Mouse (Mus musculus): ENCODE results near the gene 2700049A03Rik. TPM values are rescaled to one million over a fixed set of nuclear protein-coding genes. Genes with fewer than 3 reads are reported as not detected.

The 2700049A03Rik gene
- polyA plus RNA-seq, 1 experiment from 2014 or later, result 18.6 TPM

DNA sequence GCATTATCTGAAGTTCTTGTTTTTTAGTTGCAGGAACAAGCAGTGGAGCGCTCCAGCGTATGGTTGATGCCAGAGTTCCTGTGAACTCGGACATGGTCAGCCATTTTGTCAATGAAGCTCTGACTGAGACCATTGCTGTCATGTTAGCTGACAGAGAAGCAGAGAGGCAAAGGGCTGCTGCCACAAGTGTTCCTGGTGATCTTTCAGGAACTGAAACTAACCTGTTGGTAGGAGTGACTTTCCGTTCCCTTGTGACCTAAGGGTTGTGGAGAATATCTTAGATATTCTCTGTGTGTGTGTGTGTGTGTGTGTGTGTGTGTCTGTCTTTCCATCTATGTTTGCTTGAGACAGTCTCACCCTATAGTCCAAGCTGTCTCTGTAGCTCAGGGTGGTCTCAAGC, 47.7 kb downstream of the 2700049A03Rik start:
- Histone ChIP-seq H3K4me2 (no peak overlapping the region), H3K4me3 (no peak overlapping the region), H3K9me3 (no peaks in the 10 kb centered on the region), H3K9ac (no peak overlapping the region), H3K4me1 (no peaks in the 10 kb centered on the region), H3K27me3 (no peaks in the 10 kb centered on the region), H3K36me3 (peaks cover 62% of the 10 kb centered on the region), H3K27ac (no peak overlapping the region)
- no peak for ATAC-seq (ENCODE audit: insufficient number of reproducible peaks, insufficient read depth, low FRiP score, low TSS enrichment, low read depth)
- WGBS, result 96% methylated on average over 4 of the region's 4 CpGs

DNA sequence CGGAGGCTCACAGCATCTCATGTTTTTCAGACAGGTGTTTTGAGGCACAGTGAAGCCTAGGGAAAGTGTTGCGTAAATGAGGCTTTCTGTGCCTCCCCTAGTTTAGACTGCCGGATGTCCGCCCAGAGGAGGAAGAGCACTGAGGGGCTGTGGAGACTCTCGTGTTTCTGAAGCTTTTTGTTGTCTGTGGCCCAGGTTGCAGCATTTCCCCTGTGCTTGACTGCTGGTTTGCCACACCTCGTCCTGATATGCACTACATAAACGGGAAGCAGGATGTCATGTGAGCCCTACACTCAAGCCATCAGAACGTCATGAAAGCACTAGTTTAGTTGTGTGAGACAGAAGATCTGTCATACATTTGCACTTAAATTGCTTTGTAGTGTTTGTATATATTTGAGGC, 56.1 kb downstream of the 2700049A03Rik start:
- no peak overlapping the region for H3K4me3 ChIP-seq
- H3K9me3 ChIP-seq, result no peaks in the 10 kb centered on the region
- 77% methylated on average over 8 of the region's 8 CpGs for WGBS
- no peaks in the 10 kb centered on the region for H3K4me1 ChIP-seq
- H3K4me2 ChIP-seq, result no peak overlapping the region
- H3K9ac ChIP-seq, result no peak overlapping the region
- peaks cover 68% of the 10 kb centered on the region for H3K36me3 ChIP-seq
- H3K27me3 ChIP-seq, result no peaks in the 10 kb centered on the region
- ATAC-seq (ENCODE audit: insufficient number of reproducible peaks, insufficient read depth, low FRiP score, low TSS enrichment, low read depth), result no peak
- no peak overlapping the region for H3K27ac ChIP-seq

DNA sequence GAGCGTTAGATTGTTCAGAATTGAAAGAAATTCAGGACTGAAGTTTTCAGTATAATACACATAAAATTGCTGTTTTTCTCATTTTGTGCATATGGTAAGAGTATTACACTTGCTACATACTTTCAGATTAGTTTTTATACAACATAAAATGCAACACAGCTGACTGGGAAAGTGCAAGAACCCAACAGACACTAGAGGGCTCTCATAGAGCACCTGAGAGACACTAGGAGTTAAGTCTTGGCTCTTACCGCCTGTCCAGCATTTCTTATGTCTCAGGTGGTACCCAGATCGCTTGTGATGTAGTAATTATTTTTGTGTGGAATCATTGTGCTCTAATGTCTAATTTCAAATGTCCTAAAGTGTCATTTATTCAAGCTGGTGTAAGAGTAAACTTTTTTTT, 61.0 kb downstream of the 2700049A03Rik start:
- H3K27me3 ChIP-seq, result no peaks in the 10 kb centered on the region
- H3K4me3 ChIP-seq, result no peak overlapping the region
- no peak overlapping the region for H3K4me2 ChIP-seq
- WGBS, result 57% methylated on average over 3 of the region's 3 CpGs
- no peaks in the 10 kb centered on the region for H3K9me3 ChIP-seq
- no peak overlapping the region for H3K27ac ChIP-seq
- H3K36me3 ChIP-seq, result peaks cover 43% of the 10 kb centered on the region
- no peak overlapping the region for H3K9ac ChIP-seq
- peaks cover 10% of the 10 kb centered on the region; the same call in 1 of the 2 replicates for H3K4me1 ChIP-seq
- ATAC-seq (ENCODE audit: insufficient number of reproducible peaks, insufficient read depth, low FRiP score, low TSS enrichment, low read depth), result no peak

DNA sequence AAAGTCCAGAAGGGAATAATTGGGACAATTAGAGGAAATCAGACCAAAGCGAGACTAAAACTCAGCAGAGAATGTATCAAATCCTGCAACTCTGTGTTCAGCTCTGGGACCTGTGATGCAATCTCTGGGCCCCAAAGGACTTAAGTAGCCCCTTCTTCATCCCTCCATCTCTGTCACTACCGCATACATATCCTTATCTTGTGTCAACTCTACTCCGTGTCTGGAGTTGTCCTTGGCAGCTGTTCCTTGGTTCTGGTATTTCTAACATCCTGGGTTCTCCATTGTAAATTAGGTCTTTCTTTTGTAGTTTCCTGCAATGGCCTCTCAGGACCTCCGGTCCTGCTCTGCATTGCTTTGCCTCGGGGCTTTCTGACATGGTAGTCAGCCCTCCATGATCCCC, 65.1 kb downstream of the 2700049A03Rik start:
- H3K27me3 ChIP-seq, result no peaks in the 10 kb centered on the region
- no peak overlapping the region for H3K27ac ChIP-seq
- H3K36me3 ChIP-seq, result peaks cover 39% of the 10 kb centered on the region
- H3K4me3 ChIP-seq, result no peak overlapping the region
- H3K4me1 ChIP-seq, result peaks cover 10% of the 10 kb centered on the region; the same call in 1 of the 2 replicates
- 66% methylated on average over 5 of the region's 5 CpGs for WGBS
- no peak overlapping the region for H3K9ac ChIP-seq
- no peak overlapping the region for H3K4me2 ChIP-seq
- ATAC-seq (ENCODE audit: insufficient number of reproducible peaks, insufficient read depth, low FRiP score, low TSS enrichment, low read depth), result no peak
- no peaks in the 10 kb centered on the region for H3K9me3 ChIP-seq

DNA sequence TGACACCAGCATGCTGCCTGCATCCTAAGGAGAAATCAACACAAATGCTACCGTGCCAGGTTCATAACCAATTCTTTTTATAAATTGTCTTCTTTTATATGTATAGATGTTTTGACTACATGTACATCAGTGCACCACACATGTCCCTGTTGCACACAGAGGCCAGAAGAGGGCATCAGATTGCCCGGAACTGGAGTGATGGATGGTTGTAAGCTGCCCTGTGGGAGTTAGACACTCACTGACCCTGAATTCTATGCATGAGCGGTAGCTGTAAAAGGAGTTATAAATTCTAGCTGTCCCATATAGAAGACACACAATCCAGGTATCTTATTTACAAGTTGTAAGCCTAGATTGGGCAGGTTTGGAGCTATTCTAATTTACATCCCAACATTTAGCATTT, 67.7 kb downstream of the 2700049A03Rik start:
- Histone ChIP-seq H3K9me3 (no peaks in the 10 kb centered on the region), H3K4me1 (peaks cover 10% of the 10 kb centered on the region; the same call in 1 of the 2 replicates), H3K27me3 (no peaks in the 10 kb centered on the region), H3K36me3 (peaks cover 35% of the 10 kb centered on the region), H3K9ac (no peak overlapping the region), H3K4me2 (no peak overlapping the region), H3K27ac (no peak overlapping the region), H3K4me3 (no peak overlapping the region)
- ATAC-seq (ENCODE audit: insufficient number of reproducible peaks, insufficient read depth, low FRiP score, low TSS enrichment, low read depth), result no peak
- 84% methylated on average over 3 of the region's 3 CpGs for WGBS

DNA sequence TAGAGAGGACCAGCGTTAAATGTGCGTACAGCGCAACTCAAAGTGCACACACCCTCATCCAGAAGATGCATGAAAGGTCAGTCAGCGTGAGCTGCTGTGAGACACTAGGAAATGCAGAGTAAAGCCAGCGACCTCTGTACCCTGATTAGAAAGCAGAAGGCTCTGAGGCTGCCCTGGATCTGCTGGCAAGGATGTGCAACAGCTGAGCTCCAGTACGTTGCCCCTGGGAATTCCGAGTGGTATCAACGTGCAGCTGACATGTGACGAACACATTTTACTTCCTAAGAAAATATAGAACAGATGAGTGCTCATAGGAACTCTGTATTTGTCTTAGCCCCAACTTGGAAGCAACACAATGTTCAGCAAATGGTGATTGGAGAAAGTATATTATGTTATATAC, 80.5 kb downstream of the 2700049A03Rik start:
- H3K36me3 ChIP-seq, result peaks cover 51% of the 10 kb centered on the region
- H3K4me1 ChIP-seq, result peaks cover 10% of the 10 kb centered on the region
- no peak overlapping the region for H3K9ac ChIP-seq
- ATAC-seq (ENCODE audit: insufficient number of reproducible peaks, insufficient read depth, low FRiP score, low TSS enrichment, low read depth), result no peak
- no peak overlapping the region for H3K4me3 ChIP-seq
- no peak overlapping the region for H3K27ac ChIP-seq
- WGBS, result 64% methylated on average over 9 of the region's 9 CpGs
- no peaks in the 10 kb centered on the region for H3K9me3 ChIP-seq
- H3K27me3 ChIP-seq, result no peaks in the 10 kb centered on the region
- no peak overlapping the region for H3K4me2 ChIP-seq

DNA sequence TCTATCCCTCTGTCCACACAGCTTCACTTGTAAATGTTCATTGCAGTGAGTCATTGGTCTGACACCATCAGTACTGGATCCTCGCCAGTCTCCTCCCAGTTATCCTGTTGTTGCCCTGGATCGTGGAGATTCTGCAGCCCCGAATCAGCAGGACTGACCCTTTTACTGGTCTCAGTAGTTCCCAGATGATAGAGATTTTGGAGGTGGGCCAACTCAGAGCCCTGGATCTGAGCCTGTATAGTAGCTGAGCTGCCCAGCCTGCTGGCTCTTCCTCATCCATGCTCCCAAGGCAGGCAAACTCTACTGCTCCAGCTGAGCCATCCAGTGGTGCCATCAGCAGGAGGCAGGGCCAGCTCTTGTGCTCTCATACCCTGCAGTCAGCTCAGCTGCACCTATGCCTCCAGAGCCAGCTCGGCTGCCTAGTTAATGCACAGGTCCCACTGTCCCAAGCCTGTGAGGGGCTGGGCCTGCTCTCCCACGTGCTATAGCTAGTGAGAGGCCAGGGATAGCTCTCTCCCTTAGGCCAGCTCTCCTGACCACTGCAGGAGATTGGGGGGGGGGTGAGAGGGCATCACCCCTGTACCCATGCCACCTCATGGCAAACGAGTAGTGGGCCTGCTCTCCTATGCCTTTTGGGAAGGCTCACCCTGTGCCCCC, 81.3 kb downstream of the 2700049A03Rik start:
- H3K9me3 ChIP-seq, result no peaks in the 10 kb centered on the region
- no peak overlapping the region for H3K4me3 ChIP-seq
- no peak overlapping the region for H3K9ac ChIP-seq
- H3K4me2 ChIP-seq, result no peak overlapping the region
- no peak overlapping the region for H3K27ac ChIP-seq
- WGBS, result 76% methylated on average over 6 of the region's 6 CpGs
- H3K36me3 ChIP-seq, result peaks cover 57% of the 10 kb centered on the region
- H3K27me3 ChIP-seq, result no peaks in the 10 kb centered on the region
- peaks cover 10% of the 10 kb centered on the region for H3K4me1 ChIP-seq
- ATAC-seq (ENCODE audit: insufficient number of reproducible peaks, insufficient read depth, low FRiP score, low TSS enrichment, low read depth), result no peak

DNA sequence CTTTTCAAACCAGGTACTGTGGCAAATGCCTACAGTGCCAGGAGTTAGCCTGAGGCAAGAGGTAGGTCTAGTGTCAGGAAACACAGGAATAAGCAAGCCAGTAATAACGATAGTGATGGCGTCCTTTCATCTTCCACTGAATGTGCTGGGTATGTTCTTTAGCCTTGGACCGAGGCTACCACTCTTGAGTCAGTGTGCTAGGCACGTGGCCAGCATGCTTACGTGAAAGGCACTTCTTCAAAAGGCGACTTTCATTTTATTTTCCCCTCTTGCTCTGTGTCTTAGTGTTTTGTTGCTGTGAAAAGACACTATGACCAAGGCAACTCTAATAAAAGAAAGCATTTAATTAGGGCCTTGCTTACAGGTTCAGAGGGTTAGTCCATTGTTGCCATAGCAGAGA, 86.1 kb downstream of the 2700049A03Rik start:
- no peak for ATAC-seq (ENCODE audit: insufficient number of reproducible peaks, insufficient read depth, low FRiP score, low TSS enrichment, low read depth)
- H3K4me2 ChIP-seq, result no peak overlapping the region
- no peaks in the 10 kb centered on the region for H3K27me3 ChIP-seq
- peaks cover 8% of the 10 kb centered on the region for H3K4me1 ChIP-seq
- no peaks in the 10 kb centered on the region for H3K9me3 ChIP-seq
- H3K36me3 ChIP-seq, result peaks cover 50% of the 10 kb centered on the region
- H3K27ac ChIP-seq, result no peak overlapping the region
- no peak overlapping the region for H3K9ac ChIP-seq
- WGBS, result 95% methylated on average over 6 of the region's 6 CpGs
- H3K4me3 ChIP-seq, result no peak overlapping the region

DNA sequence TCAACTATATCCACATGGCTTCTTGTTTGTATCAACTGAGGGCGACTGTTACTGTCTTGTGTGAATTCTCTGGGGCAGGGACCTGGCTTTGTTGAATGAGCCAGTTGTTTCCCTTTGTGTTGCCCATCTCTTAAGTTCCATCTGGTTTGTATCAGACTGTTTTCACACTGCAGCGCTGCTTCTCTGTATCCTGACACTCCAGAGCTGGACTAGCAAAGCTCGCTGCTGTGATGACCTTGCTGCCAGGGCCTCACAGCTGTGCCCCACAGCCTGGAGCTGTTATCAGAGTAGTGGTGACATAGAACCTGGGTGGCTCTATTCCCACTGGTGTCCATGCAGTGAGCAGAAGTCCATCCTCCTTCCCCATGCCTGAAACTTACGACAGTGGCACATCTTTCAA, 91.1 kb downstream of the 2700049A03Rik start:
- ATAC-seq (ENCODE audit: insufficient number of reproducible peaks, insufficient read depth, low FRiP score, low TSS enrichment, low read depth), result no peak
- Histone ChIP-seq H3K4me2 (no peak overlapping the region), H3K4me1 (peaks cover 14% of the 10 kb centered on the region), H3K27ac (no peak overlapping the region), H3K36me3 (peaks cover 23% of the 10 kb centered on the region), H3K9ac (no peak overlapping the region), H3K9me3 (no peaks in the 10 kb centered on the region), H3K4me3 (no peak overlapping the region), H3K27me3 (no peaks in the 10 kb centered on the region)
- WGBS, result 33% methylated on average over 4 of the region's 4 CpGs

DNA sequence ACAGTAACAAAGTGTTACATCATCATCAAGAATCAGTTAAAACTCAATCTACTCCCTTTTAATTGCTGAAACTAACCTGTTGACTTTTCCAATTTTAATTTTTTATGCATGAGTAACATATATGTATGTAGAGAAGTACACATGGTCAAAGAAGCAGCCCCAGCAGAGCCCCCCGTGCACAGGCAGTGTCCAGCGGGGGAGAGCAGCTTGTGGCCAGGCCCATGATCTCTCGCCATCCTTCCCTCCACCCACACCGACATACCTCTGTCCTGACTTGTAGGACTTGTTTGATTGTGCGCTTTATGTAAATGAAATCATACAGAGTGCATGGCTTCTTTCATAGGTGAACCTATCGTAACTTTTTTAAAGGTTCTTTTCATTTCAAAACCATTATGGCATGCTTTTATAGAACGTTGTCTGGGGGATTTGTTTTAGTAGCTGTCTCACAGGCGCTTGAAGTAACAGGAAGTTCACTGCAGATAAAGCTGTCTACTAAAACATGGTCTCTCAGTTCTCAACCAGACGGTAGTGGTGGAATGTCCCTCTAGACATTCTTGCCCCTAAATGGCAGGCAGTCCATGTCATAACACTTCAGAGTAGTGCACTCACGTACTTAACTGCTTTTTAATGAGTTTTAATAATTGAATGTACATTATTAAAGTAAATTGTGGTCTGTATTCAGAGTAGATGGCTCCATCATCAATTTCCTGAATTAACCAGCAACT, 92.4 kb downstream of the 2700049A03Rik start:
- 67% methylated on average over 10 of the region's 10 CpGs for WGBS
- no peak for ATAC-seq (ENCODE audit: insufficient number of reproducible peaks, insufficient read depth, low FRiP score, low TSS enrichment, low read depth)
- Histone ChIP-seq H3K27ac (no peak overlapping the region), H3K4me2 (no peak overlapping the region), H3K27me3 (no peaks in the 10 kb centered on the region), H3K36me3 (peaks cover 20% of the 10 kb centered on the region), H3K4me3 (no peak overlapping the region), H3K9me3 (no peaks in the 10 kb centered on the region), H3K4me1 (peaks cover 14% of the 10 kb centered on the region), H3K9ac (no peak overlapping the region)

DNA sequence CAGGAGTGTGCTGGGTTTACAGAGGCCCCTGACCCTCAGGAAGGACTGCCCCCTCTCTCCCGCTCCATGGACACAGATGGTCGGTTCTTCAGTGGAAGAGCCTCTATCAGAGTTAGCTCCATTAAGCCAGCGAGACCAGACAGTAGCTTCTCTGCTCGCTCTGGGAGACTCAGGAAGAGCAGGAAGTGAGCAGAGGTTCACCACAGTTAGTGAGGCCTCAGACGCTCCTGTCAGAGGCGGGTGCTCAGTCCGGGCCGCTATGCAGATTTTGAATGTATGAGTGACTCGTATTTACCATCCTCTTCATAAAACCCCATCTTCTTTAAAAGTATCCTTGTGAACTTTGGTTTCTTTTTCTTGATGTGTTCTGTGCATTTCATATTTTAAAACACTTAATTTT, 94.9 kb downstream of the 2700049A03Rik start:
- Histone ChIP-seq H3K4me1 (peaks cover 14% of the 10 kb centered on the region), H3K9ac (no peak overlapping the region), H3K27ac (no peak overlapping the region), H3K4me3 (no peak overlapping the region), H3K4me2 (no peak overlapping the region), H3K9me3 (no peaks in the 10 kb centered on the region), H3K27me3 (no peaks in the 10 kb centered on the region), H3K36me3 (peaks cover 9% of the 10 kb centered on the region; the same call in 1 of the 2 replicates)
- ATAC-seq (ENCODE audit: insufficient number of reproducible peaks, insufficient read depth, low FRiP score, low TSS enrichment, low read depth), result no peak
- WGBS, result 85% methylated on average over 9 of the region's 9 CpGs

DNA sequence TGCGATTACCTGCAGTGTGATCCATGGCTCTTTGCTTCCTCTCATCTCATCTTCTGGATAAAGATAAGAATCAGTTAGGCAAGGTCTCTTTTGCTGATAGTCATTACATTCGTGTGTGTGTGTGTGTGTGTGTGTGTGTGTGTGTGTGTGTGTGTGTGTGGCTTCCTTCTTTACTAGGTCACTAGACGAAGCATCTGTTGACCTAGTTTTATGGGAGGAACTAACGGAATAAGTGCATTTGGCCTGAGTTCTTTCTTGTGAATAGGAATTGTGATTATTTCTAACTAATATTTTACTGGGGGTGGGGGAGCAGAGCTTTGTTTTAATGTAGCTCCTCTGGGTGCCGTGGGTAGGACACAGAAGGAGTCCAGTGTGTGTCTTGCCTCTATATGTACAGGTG, 96.8 kb downstream of the 2700049A03Rik start:
- no peaks in the 10 kb centered on the region for H3K27me3 ChIP-seq
- no peak overlapping the region for H3K4me3 ChIP-seq
- peaks cover 9% of the 10 kb centered on the region; the same call in 1 of the 2 replicates for H3K36me3 ChIP-seq
- no peak overlapping the region for H3K4me2 ChIP-seq
- no peak overlapping the region for H3K27ac ChIP-seq
- peaks cover 6% of the 10 kb centered on the region; the same call in 1 of the 2 replicates for H3K4me1 ChIP-seq
- H3K9me3 ChIP-seq, result no peaks in the 10 kb centered on the region
- ATAC-seq (ENCODE audit: insufficient number of reproducible peaks, insufficient read depth, low FRiP score, low TSS enrichment, low read depth), result no peak
- H3K9ac ChIP-seq, result no peak overlapping the region
- 72% methylated on average over 5 of the region's 5 CpGs for WGBS

Measured in embryonic facial prominence, embryonic 13.5 days (tissue).